In the genomic region with DNA sequence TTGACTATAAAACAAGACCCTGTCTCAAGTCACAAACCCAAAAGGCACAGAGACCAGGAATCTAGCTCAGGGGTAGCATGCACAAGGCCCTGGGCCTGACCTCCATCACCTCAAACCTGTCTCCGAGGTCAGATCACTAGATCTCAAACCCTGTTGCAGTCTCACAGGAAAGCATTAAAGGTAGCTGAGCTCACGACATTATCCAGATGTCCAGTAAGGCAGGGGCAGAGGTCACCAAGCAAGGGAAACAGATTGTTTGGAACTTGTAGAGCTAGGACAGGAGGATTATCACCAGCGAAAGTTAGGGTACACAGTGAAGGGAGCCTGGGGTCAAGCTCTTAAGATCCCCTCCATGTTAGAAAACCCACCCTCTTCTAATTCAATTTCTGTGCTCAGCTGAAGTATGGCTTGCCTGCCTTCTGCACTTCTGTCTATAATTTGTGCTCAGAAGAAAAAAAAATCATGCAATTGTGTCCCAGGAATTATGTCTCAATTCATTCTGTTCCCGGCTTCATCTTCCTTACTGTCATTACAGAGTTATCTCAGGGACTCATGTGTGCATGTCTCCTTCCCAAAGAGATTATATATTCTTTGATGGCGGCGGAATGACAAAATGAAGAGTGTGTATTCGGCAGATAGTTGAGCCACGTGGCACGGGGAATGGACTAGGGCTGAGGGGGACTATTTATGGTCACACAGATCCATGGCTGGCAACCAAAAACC, we compare ENCODE assay signal across 15 mouse cellular contexts. TPM values are rescaled to one million over a fixed set of nuclear protein-coding genes. Genes with fewer than 3 reads are reported as not detected.
DNase-seq lines count a peak whose midpoint lies in the region; ATAC-seq and TF ChIP-seq lines count a peak whose summit lies in the region.
"Had no signal": no experiment of that assay in that cellular context is flagged by ENCODE, and none has a peak within 500 bp of the region (broad histone marks: within the 10 kb centered on the region; RNA-seq: fewer than 3 reads in every experiment).

No protein-coding gene starts in this region.

- no peak overlapping the region for H3K9ac ChIP-seq in forebrain, embryonic 13.5 days
- H3K9ac ChIP-seq in lung, postnatal 0 days (replicated peaks; ENCODE audit: low read depth) = no peak overlapping the region
- H3K9ac ChIP-seq in liver, embryonic 11.5 days (ENCODE audit: low read depth, low read length) = peak overlapping the region; percentile 56
- no peak overlapping the region for H3K9ac ChIP-seq in stomach, embryonic 15.5 days
- H3K9ac ChIP-seq: limb, embryonic 13.5 days; midbrain, embryonic 12.5 days; neural tube, embryonic 12.5 days had no signal

- H3K4me1 ChIP-seq in forebrain, embryonic 10.5 days = peaks cover 36% of the 10 kb centered on the region
- H3K4me1 ChIP-seq in forebrain, embryonic 13.5 days = peaks cover 39% of the 10 kb centered on the region
- H3K4me1 ChIP-seq in lung, postnatal 0 days (ENCODE audit: insufficient read depth, low read depth, low read length) = no peaks in the 10 kb centered on the region
- no peaks in the 10 kb centered on the region; the same call in 1 of the 2 replicates for H3K4me1 ChIP-seq in lung, adult 2 months (ENCODE audit: control insufficient read depth, insufficient read depth, low read length)
- H3K4me1 ChIP-seq in liver, embryonic 11.5 days (replicated peaks; ENCODE audit: control insufficient read depth, insufficient read depth, low read length) = peaks cover 65% of the 10 kb centered on the region
- peaks cover 9% of the 10 kb centered on the region; the same call in 1 of the 2 replicates for H3K4me1 ChIP-seq in stomach, embryonic 15.5 days

- TF ChIP-seq POLR2A in lung, adult 2 months (IDR thresholded peaks at IDR 0.05; ENCODE audit: borderline replicate concordance, extremely low read depth, low read depth, low read length) = no peak

- TF ChIP-seq EP300 in lung, postnatal 0 days (IDR thresholded peaks at IDR 0.05) = no peak

- peaks cover 17% of the 10 kb centered on the region for H3K27me3 ChIP-seq in forebrain, embryonic 10.5 days (ENCODE audit: poor library complexity, severe bottlenecking)
- no peaks in the 10 kb centered on the region for H3K27me3 ChIP-seq in forebrain, embryonic 13.5 days
- 0 out of 2 replicates have a peak, but pooled peaks cover 4% of the 10 kb centered on the region for H3K27me3 ChIP-seq in lung, postnatal 0 days (replicated peaks; ENCODE audit: insufficient read depth, low read length)
- no peaks in the 10 kb centered on the region for H3K27me3 ChIP-seq in liver, embryonic 11.5 days (replicated peaks; ENCODE audit: control insufficient read depth, insufficient read depth, low read length)
- 0 out of 2 replicates have a peak, but pooled peaks cover 4% of the 10 kb centered on the region for H3K27me3 ChIP-seq in stomach, embryonic 15.5 days (replicated peaks)
- H3K27me3 ChIP-seq: neural tube, embryonic 12.5 days had no signal

- 78% methylated on average over 9 of the region's 9 CpGs for WGBS in forebrain, embryonic 10.5 days
- WGBS in forebrain, embryonic 13.5 days = 81% methylated on average over 9 of the region's 9 CpGs
- 42% methylated on average over 9 of the region's 9 CpGs for WGBS in lung, postnatal 0 days
- 50% methylated on average over 9 of the region's 9 CpGs for WGBS in lung, adult 2 months
- WGBS in liver, embryonic 11.5 days = 27% methylated on average over 9 of the region's 9 CpGs
- WGBS in stomach, embryonic 15.5 days = 39% methylated on average over 9 of the region's 9 CpGs

- no peak for ATAC-seq in forebrain, embryonic 13.5 days
- ATAC-seq in lung, postnatal 0 days = no peak
- peak; percentile 62 for ATAC-seq in liver, embryonic 11.5 days (replicated peaks; ENCODE audit: low FRiP score)
- ATAC-seq in stomach, embryonic 15.5 days (ENCODE audit: insufficient read depth, low FRiP score, low read depth) = peak; percentile 28; the same call in 1 of the 2 replicates

- no peak overlapping the region for H3K4me3 ChIP-seq in forebrain, embryonic 10.5 days
- H3K4me3 ChIP-seq in forebrain, embryonic 13.5 days = no peak overlapping the region
- no peak overlapping the region for H3K4me3 ChIP-seq in lung, postnatal 0 days (ENCODE audit: low read depth, low read length)
- no peak overlapping the region for H3K4me3 ChIP-seq in lung, adult 2 months (replicated peaks; ENCODE audit: extremely low read depth, low read depth, low read length)
- peak overlapping the region; percentile 16; the same call in 1 of the 2 replicates for H3K4me3 ChIP-seq in liver, embryonic 11.5 days (ENCODE audit: low read depth, low read length)
- H3K4me3 ChIP-seq in stomach, embryonic 15.5 days (replicated peaks) = no peak overlapping the region
- H3K4me3 ChIP-seq: limb, embryonic 13.5 days; midbrain, embryonic 12.5 days; neural tube, embryonic 12.5 days had no signal

- TF ChIP-seq CTCF in lung, postnatal 0 days (IDR thresholded peaks at IDR 0.05) = no peak
- no peak for TF ChIP-seq CTCF in lung, adult 2 months (IDR thresholded peaks at IDR 0.05; ENCODE audit: insufficient read depth, low read length)

- H3K27ac ChIP-seq in forebrain, embryonic 10.5 days = 0 out of 2 replicates have a peak overlapping the region, but pooled peaks have one; percentile 74
- H3K27ac ChIP-seq in forebrain, embryonic 13.5 days = no peak overlapping the region
- no peak overlapping the region for H3K27ac ChIP-seq in lung, postnatal 0 days (ENCODE audit: low read length)
- peak overlapping the region; percentile 99 for H3K27ac ChIP-seq in liver, embryonic 11.5 days (ENCODE audit: low read depth, low read length)
- H3K27ac ChIP-seq in stomach, embryonic 15.5 days = peak overlapping the region; percentile 80
- H3K27ac ChIP-seq: limb, embryonic 13.5 days; midbrain, embryonic 12.5 days; neural tube, embryonic 12.5 days had no signal

- no peak overlapping the region for H3K4me2 ChIP-seq in forebrain, embryonic 13.5 days
- H3K4me2 ChIP-seq in lung, postnatal 0 days (replicated peaks; ENCODE audit: low read depth, low read length) = peak overlapping the region; percentile 22
- H3K4me2 ChIP-seq in liver, embryonic 11.5 days = peak overlapping the region; percentile 61
- peak overlapping the region; percentile 37 for H3K4me2 ChIP-seq in stomach, embryonic 15.5 days
- H3K4me2 ChIP-seq: limb, embryonic 13.5 days; midbrain, embryonic 12.5 days; neural tube, embryonic 12.5 days had no signal

- no peaks in the 10 kb centered on the region for H3K9me3 ChIP-seq in forebrain, embryonic 10.5 days
- no peaks in the 10 kb centered on the region for H3K9me3 ChIP-seq in forebrain, embryonic 13.5 days (replicated peaks)
- H3K9me3 ChIP-seq in lung, postnatal 0 days (ENCODE audit: low read length) = no peaks in the 10 kb centered on the region
- H3K9me3 ChIP-seq in liver, embryonic 11.5 days (ENCODE audit: control insufficient read depth, low read length) = no peaks in the 10 kb centered on the region
- no peaks in the 10 kb centered on the region for H3K9me3 ChIP-seq in stomach, embryonic 15.5 days
- H3K9me3 ChIP-seq: limb, embryonic 13.5 days; midbrain, embryonic 12.5 days; neural tube, embryonic 12.5 days had no signal

- H3K36me3 ChIP-seq in forebrain, embryonic 10.5 days (replicated peaks) = no peaks in the 10 kb centered on the region
- no peaks in the 10 kb centered on the region for H3K36me3 ChIP-seq in forebrain, embryonic 13.5 days (ENCODE audit: poor library complexity, severe bottlenecking)
- no peaks in the 10 kb centered on the region for H3K36me3 ChIP-seq in lung, postnatal 0 days (ENCODE audit: insufficient read depth, low read length)
- H3K36me3 ChIP-seq in liver, embryonic 11.5 days (ENCODE audit: control insufficient read depth, insufficient read depth, low read length) = no peaks in the 10 kb centered on the region
- no peaks in the 10 kb centered on the region for H3K36me3 ChIP-seq in stomach, embryonic 15.5 days
- H3K36me3 ChIP-seq: limb, embryonic 13.5 days; midbrain, embryonic 12.5 days; neural tube, embryonic 12.5 days had no signal

- no peak for DNase-seq in forebrain, embryonic 10.5 days (ENCODE audit: extremely low spot score, low spot score)
- no peak for DNase-seq in lung, postnatal 0 days (ENCODE audit: low spot score)
- no peak for DNase-seq in lung, adult 2 months
- DNase-seq in liver, embryonic 11.5 days (ENCODE audit: low spot score) = no peak
- no peak for DNase-seq in adrenal gland, adult (ENCODE audit: inconsistent age in 2 of 2, low spot score in 1 of 2)
- no peak for DNase-seq in urinary bladder, postnatal 25 days (ENCODE audit: low spot score)
- DNase-seq: cerebellum, postnatal 25 days; kidney, adult 8-10 months; retina, postnatal 1 day; thymus, adult 2 months had no signal

RNA-seq across cellular contexts. Expression of a gene that starts 7.6 kb away (rescaled TPM):
- polyA plus RNA-seq in forebrain, embryonic 10.5 days (2016; fragmentation: Nextera tagmentation; extraction: Ambion mirVana) = 10.9 and 11.8 TPM in 2 replicates
- polyA plus RNA-seq in forebrain, embryonic 13.5 days (2015; fragmentation: Nextera tagmentation; extraction: Ambion mirVana) = 25.7 and 27.3 TPM in 2 replicates
- 12.8 and 14.1 TPM in 2 replicates for polyA plus RNA-seq in lung, postnatal 0 days (2015; fragmentation: Nextera tagmentation; extraction: Ambion mirVana)
- polyA plus RNA-seq in lung, adult 2 months (2012; rRNA removed) = 3.6 and 4.7 TPM in 2 replicates
- polyA plus RNA-seq in liver, embryonic 11.5 days (2014; fragmentation: Nextera tagmentation; extraction: Ambion mirVana) = 19.5 and 19.9 TPM in 2 replicates
- 12.3 and 14.1 TPM in 2 replicates for polyA plus RNA-seq in stomach, embryonic 15.5 days (2015; fragmentation: Nextera tagmentation; extraction: Ambion mirVana)

RNA-seq across cellular contexts. Expression of a gene that starts 10.6 kb away (rescaled TPM):
- polyA plus RNA-seq in forebrain, embryonic 10.5 days (2016; fragmentation: Nextera tagmentation; extraction: Ambion mirVana) = 5.4 and 5.5 TPM in 2 replicates
- 10.4 and 12.4 TPM in 2 replicates for polyA plus RNA-seq in forebrain, embryonic 13.5 days (2015; fragmentation: Nextera tagmentation; extraction: Ambion mirVana)
- polyA plus RNA-seq in lung, postnatal 0 days (2015; fragmentation: Nextera tagmentation; extraction: Ambion mirVana) = 4.6 and 5.9 TPM in 2 replicates
- polyA plus RNA-seq in lung, adult 2 months (2012; rRNA removed) = 3.3 and 4.3 TPM in 2 replicates
- 9.8 and 10.9 TPM in 2 replicates for polyA plus RNA-seq in liver, embryonic 11.5 days (2014; fragmentation: Nextera tagmentation; extraction: Ambion mirVana)
- polyA plus RNA-seq in stomach, embryonic 15.5 days (2015; fragmentation: Nextera tagmentation; extraction: Ambion mirVana) = 6.9 and 9.0 TPM in 2 replicates

RNA-seq across cellular contexts. Expression of a gene that starts 35.5 kb away (rescaled TPM):
- polyA plus RNA-seq in forebrain, embryonic 10.5 days (2016; fragmentation: Nextera tagmentation; extraction: Ambion mirVana) = 49.7 and 50.9 TPM in 2 replicates
- polyA plus RNA-seq in forebrain, embryonic 13.5 days (2015; fragmentation: Nextera tagmentation; extraction: Ambion mirVana) = 20.4 and 21.5 TPM in 2 replicates
- polyA plus RNA-seq in lung, postnatal 0 days (2015; fragmentation: Nextera tagmentation; extraction: Ambion mirVana) = 2.1 and 2.8 TPM in 2 replicates
- polyA plus RNA-seq in lung, adult 2 months (2012; rRNA removed) = 1.3 and 2.2 TPM in 2 replicates
- 55.6 and 63.4 TPM in 2 replicates for polyA plus RNA-seq in liver, embryonic 11.5 days (2014; fragmentation: Nextera tagmentation; extraction: Ambion mirVana)
- 19.1 and 20.8 TPM in 2 replicates for polyA plus RNA-seq in stomach, embryonic 15.5 days (2015; fragmentation: Nextera tagmentation; extraction: Ambion mirVana)

RNA-seq across cellular contexts. Expression of a gene that starts 58.6 kb away (rescaled TPM):
- polyA plus RNA-seq in forebrain, embryonic 10.5 days (2016; fragmentation: Nextera tagmentation; extraction: Ambion mirVana) = 43.8 and 43.9 TPM in 2 replicates
- 15.8 and 18.1 TPM in 2 replicates for polyA plus RNA-seq in forebrain, embryonic 13.5 days (2015; fragmentation: Nextera tagmentation; extraction: Ambion mirVana)
- 2.7 and 2.9 TPM in 2 replicates for polyA plus RNA-seq in lung, postnatal 0 days (2015; fragmentation: Nextera tagmentation; extraction: Ambion mirVana)
- polyA plus RNA-seq in lung, adult 2 months (2012; rRNA removed) = 4.1 and 5.5 TPM in 2 replicates
- 29.5 and 34.0 TPM in 2 replicates for polyA plus RNA-seq in liver, embryonic 11.5 days (2014; fragmentation: Nextera tagmentation; extraction: Ambion mirVana)
- polyA plus RNA-seq in stomach, embryonic 15.5 days (2015; fragmentation: Nextera tagmentation; extraction: Ambion mirVana) = 13.7 and 14.2 TPM in 2 replicates

Comparison
In these comparisons a context has a peak if more than half of its experiments do, and no peak if none do; other contexts are left out.
1. H3K27ac ChIP-seq: peak in forebrain, embryonic 10.5 days (single experiment), liver, embryonic 11.5 days (single experiment) and stomach, embryonic 15.5 days (single experiment); none in forebrain, embryonic 13.5 days (single experiment) and lung, postnatal 0 days (single experiment).
2. ATAC-seq: peak in liver, embryonic 11.5 days (single experiment) and stomach, embryonic 15.5 days (single experiment); none in forebrain, embryonic 13.5 days (single experiment) and lung, postnatal 0 days (single experiment).